Mouse (Mus musculus) thymus, adult 18-20 months (tissue): ENCODE data around the gene Tmprss6.

Experiments used
- DNase-seq, 2 experiments: peaks; one replicate each; pipeline ENCODE4 v3.0.0; 2022; ENCODE audit warnings: mixed read lengths in 2 of 2

Tmprss6 gene

GRCm38 (mm10) chr15:78468379-78468937, at the start of gene Tmprss6:
Tmprss6 (minus strand) TSS chr15:78468634.
- DNase-seq = no peak

GRCm38 (mm10) chr15:78518221-78518620, 49.8 kb upstream of the Tmprss6 start:
- no peak for DNase-seq

- DNase-seq = no peak
Observed at GRCm38 (mm10) chr15:78515759-78516158, 47.3 kb upstream of the Tmprss6 start.

DNA sequence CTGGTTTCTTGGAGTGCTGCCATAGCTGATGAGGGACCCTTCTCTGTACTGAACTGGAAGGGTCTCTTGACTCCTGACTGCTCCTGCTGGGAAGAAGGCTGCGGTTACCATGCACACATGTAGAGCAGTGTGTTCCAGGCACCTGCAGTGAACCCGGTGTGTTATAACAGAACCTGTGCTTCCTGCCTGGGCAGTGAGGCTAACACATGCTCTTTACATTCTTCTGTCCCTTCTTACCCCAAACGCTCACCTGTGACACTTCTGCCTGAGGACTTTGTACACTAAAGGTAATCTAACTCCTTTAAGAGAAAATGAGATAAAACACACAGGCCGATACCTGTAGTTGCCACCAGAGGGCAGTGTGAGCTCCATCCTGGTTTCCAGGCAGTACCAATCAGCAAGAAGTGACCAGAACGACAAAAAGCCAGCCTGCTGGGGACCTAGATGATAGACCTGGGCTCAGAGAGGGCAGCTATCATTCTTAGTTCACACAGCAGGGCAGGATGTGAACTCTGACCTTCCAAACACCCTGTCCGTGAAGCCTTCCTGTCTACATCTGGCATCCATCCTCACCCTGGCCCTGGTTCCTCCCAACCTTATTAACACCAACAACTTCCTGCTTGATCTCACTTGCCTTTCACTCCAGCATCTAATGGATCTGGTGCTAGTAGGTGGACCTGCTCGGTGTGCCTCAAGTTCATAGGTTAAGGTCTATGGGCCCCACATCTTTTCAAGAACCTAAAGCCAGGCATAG, 46.1 kb upstream of the Tmprss6 start:
- peak; percentile 27 to 53 for DNase-seq

DNA sequence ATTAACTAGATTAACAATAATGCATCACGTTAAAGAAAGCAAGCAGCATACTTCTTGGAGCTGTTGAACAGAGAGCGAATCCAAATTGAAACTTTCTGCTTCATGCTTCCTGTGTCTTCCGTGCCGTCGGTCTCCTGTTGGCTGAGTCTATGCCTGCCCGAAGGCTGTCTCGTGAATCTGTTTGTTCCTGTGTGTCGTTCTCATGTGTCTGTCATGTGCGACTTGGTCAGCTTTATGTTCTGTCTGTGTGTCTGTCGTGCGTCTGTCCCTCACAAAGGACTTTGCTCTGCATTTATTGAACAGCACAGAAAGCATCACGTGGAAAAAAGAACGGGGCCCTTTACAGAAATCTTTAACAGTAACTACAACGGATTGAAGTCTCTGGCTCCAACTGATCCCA, 44.6 kb upstream of the Tmprss6 start:
- no peak for DNase-seq

DNA sequence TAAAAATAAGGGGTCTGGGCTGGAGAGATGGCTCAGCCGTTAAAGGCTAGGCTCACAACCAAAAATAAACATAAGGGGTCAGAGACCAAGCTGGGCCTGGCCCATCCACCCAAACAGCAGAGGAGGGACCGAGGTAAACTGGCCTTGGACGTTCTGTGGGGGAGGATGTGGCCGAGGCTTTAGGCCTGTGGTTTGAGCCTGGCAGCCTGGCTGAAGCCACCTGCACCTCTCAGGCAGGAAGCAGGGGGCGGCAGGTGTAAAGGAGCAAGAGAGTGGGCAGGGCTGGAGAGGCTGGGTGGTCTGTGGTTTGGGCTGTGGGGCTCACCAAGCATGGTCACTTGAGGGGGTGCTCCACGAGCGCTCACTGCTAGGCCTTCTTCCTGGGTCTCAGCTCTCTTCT, 43.5 kb upstream of the Tmprss6 start:
- DNase-seq = no peak

DNA sequence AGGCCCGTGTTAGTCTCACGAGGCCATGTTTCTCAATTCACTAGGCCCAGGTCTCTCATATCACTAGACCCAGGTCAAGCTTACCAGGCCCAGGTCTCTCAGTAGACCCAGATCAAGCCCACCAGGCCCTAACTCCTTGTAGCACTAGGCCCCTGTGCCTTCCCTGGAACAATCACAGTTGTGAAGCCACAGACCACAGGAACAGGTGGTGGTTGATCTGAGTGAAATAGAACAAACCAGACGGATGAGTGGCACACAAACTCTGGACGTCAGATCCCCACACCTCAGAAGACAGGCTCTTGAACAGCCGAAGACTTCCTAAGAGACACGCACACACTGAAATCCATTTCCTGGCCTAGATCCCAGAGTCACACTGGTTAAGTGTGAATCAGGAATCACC, 42.3 kb upstream of the Tmprss6 start:
- no peak for DNase-seq

- DNase-seq = no peak
Observed at GRCm38 (mm10) chr15:78510121-78510576, 41.7 kb upstream of the Tmprss6 start.

DNA sequence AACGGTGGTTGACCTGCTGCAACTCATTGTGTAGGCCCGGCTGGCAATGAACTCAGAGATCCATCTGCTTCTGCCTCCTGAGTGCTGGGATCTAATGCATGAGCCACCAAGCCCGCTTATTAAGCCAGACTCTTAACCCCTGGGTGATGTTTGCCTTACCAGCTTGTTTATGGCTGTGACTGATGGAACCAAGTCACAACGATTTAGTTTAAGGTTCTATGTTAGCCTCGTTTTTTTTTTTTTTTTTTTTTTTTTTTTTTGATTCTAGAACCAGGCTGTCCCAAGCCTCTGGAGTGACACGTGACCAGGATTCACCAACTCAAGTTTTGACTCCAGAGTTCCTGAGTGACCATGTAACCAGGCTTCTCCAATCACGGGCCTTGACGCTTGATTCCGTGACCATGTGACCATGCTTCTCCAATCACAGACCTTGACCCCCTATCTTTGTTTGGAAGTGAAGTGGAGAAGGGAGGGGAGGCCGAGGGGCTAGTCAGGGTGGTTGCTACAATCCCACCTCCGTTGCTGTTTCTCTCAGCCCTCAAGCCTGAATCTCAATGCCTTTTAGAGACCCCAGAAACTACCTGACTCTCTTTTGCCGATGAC, 41.0 kb upstream of the Tmprss6 start:
- no peak for DNase-seq

- DNase-seq = no peak
Observed at GRCm38 (mm10) chr15:78508443-78508842, 40.0 kb upstream of the Tmprss6 start.

DNA sequence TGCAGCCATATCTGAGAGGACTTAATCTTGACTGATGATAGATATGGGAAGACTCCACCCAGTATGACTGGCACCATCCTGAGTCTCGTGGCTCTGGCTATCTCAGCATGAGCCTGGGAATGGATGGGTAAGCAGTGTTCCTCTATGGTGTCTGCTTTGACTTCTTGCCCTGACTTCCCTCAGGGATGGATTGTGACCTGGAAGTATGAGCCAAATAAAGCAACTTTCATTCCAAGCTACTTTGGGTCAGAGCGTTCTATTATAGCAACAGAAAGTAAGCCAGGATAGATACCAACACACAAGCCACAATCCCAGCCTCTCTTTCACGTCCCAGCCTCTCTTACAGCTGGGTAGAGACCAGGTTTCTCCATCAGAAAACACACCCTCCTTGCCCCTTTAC, 37.1 kb upstream of the Tmprss6 start:
- no peak for DNase-seq

DNA sequence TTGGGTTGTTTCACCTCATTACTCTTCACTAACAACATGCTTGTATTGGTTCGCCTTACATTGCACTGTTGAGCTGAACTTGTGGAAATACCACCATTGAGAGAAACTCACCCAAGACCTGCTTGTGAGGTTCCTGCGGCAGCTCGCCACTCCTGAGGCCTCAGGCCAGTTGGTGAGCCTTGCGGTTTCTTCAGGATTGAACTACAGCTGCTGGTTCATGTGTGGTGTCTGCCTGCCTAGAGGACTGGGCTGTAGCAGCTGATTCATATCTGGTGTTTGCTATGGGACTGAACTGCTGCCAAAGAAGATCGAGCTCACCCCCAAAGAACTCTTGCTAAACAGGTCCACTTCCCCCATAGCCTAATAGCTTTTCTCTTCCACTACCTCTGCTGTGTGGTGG, 36.4 kb upstream of the Tmprss6 start:
- DNase-seq = no peak

- no peak for DNase-seq
Observed at GRCm38 (mm10) chr15:78504013-78504412, 35.6 kb upstream of the Tmprss6 start.

DNA sequence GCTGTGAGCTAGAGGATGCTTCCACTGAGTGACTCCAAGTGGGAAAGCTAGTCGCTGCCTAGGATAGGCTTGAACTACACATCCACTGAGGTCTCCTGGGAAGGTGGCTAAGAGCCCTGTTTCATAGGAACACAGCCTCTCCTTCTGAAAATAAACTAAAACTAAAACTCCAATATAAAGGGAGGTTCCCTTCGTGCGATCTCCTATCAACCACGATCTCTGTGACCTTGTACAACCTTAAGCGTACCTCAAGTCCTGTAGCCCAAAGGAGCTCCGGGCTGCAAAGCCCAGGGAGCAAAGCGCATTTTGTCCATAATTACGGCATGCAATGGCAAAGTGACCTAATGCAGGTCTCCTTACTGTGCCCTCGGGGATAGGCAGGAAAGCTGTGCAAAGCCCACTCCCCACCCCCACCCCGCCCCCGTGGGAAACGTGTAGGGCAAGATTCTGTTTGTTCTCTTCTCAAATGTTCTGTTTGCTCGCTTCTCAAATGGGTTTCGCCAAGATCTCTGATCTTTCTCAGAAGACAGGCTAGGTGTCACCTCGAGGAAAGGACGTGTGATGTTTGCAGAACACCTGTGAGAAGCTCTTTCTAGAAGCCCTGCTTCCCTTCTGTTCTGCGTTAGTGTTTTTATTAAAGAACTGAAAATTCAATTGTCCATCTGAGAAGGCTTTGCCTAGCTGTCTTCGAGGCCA, 34.2 kb upstream of the Tmprss6 start:
- DNase-seq = no peak

DNA sequence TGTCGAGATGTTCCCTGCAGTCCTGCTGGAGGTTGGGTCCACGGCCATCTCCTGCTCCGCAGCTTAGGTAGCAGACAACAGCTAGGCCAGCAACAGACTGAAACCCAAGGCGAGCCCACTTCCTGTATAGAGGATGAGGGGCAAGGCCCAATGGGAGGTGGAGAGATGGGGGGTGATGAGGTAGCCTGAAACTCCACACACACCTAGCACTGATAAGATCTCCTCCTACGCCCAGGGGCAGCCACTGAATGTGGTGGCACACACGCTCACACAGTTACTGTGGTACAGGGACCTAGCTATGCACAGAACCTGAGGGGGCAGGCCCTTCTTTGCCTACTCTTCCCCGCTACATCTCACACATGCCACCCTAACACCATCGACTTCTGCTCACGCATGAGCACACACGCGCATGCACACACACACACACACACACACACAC, 26.6 kb upstream of the Tmprss6 start, which contains the start of gene Il2rb:
Il2rb (minus strand) TSS at position 304 of the 439 bp plus-strand sequence.
- peak in 1 of 2 experiments; percentile 42 for DNase-seq

- DNase-seq = no peak
Observed at GRCm38 (mm10) chr15:78493401-78494010, 25.1 kb upstream of the Tmprss6 start.

- DNase-seq = no peak
Observed at GRCm38 (mm10) chr15:78491301-78491700, 22.9 kb upstream of the Tmprss6 start.

DNA sequence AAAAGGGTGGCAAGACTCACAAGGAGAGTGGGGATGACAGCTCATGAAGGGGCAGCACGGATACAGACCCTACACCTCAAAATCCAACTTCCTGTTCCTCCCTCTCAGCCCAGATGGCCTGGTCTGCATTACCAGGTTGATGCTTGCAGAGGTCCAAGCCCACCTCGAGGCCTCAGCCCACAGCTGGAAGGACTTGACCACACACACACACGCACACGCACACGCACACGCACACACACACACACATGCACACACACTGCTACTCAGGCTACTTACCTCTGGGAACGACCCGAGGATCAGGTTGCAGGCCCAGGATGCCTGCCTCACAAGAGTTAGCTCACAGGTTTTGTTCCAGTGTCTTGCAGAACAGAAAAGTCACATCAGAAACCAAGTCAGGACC, 21.5 kb upstream of the Tmprss6 start:
- no peak for DNase-seq

DNA sequence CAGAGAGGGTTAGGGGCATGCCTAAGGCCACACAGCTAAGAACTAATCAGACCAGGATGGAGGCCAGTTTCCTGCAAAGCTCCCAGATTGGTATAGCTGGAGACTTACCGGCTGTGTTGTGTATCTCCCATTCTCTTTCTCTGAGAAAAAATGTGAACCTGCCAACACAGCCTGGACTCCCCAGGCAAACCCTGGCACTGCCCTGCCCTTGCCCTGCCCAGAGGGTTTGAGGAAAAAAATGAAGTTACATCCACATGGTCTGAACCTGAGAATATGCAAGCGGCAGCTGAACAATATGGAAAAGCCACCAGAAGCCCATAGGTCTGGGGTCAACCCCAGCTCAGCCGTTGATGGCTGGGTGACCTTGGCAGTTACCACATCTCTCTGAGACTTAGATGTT, 20.8 kb upstream of the Tmprss6 start:
- DNase-seq = no peak

DNA sequence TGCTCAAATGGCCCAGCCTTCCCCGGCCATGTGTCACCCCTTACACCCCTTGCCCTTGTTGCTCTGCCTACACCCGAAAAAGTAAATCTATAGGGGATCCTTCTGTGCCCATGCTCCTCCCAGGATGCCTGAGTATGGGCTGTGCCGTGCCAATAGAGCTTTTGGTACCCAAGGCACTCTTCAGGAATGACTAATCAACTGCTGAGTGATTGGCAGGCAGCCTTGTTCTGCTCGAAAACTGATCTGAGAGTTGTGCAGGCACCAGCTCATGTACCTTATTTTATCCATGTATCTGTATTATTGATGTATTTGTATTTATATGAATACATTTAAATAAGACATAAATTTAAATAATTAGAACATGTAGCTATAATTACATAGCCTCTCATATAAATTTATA, 18.6 kb upstream of the Tmprss6 start:
- no peak for DNase-seq

DNA sequence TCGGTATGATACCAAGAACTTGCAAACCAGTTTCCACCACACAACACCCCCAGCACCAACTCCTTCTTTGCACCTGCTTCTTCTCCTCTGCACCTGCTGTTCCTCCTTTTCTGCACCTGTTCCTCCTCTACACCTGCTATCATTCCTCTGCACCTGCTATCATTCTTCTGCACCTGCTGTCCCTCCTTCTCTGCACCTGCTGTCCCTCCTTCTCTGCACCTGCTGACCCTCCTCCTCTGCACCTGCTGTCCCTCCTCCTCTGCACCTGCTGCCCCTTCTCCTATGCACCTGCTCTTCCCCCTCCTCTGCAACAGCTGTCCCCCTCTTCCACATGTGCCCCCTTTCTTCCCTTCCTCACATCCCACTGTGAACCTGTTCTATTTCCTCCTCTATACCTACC, 18.1 kb upstream of the Tmprss6 start:
- no peak for DNase-seq

DNA sequence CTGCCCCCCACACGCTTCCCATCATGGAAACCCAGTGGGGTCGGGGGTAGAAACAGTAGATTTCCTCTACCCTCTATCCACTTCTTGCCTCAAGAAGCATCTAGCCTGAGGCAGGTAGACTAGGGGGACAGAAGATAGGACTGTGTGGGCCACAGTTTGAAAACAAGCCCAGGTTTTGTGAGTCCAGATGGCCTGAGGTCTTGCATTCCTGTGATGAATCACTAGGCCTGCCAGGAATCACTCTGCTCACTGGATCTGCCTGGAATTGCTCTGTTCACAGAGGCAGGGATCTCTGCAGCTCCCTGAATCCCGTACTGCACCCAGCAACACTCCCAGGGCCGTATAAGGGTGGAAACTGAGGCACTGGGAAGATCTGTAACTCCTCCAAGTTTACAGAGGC, 14.9 kb upstream of the Tmprss6 start:
- no peak for DNase-seq

GRCm38 (mm10) chr15:78482518-78482917, 14.1 kb upstream of the Tmprss6 start:
- no peak for DNase-seq
